Mouse (Mus musculus) brain, embryonic 14.5 days (tissue): ENCODE data around the gene P2rx6.

Experiments
- CTCF ChIP-seq: fragments of 200-500 bp; IDR thresholded peaks from 2 replicates; pipeline ENCODE4 v1.5.1; 2012; ENCODE audit warnings: inconsistent platforms, mild to moderate bottlenecking, moderate library complexity, borderline replicate concordance; ENCODE audit not compliant: insufficient read depth, insufficient read length; ENCODE audit errors: extremely low read depth
- POLR2A ChIP-seq: fragments of 200-500 bp; IDR thresholded peaks from 2 replicates; pipeline ENCODE4 v1.6.1; 2012; ENCODE audit warnings: mild to moderate bottlenecking, inconsistent platforms, borderline replicate concordance; ENCODE audit not compliant: poor library complexity, insufficient read depth, insufficient read length, severe bottlenecking; ENCODE audit errors: extremely low read depth

DNA sequence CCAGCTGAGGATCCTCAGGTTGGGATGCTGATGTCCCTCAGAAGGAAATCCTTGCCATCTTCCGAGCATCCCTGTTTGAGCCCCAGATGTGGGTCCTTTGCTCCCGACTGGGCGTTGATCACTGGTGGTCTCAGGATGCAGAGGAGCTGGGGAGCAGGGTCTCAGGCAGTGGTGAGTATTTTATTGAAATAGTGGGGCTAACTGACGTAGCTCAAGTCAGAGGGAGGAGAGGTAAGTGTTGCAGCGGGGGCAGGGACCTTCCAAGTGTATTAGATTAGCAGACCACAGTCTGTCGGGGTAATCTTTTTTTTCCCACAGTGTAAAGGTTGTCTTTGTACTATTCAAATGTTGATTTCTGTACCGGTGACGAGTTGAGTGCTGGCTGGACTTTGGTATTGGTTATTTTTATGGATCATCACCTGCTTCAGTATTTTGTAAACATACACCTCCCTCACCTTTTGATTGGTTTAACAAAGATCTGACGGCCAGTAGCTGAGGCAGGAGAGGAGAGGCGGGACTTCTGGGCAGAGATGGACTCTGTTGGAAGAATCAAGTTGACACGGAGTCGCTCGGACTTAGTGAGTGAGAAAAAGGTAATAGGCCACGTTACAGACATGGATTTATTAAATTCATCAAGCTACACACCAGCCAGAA lies 28.9 kb upstream of the P2rx6 start:
- TF ChIP-seq CTCF (no peak), POLR2A (no peak)
